Mouse (Mus musculus) adrenal gland, postnatal 14 days (tissue): ENCODE measurements around the gene Hes3. TPM values are rescaled to one million over a fixed set of nuclear protein-coding genes. Genes with fewer than 3 reads are reported as not detected.
A peak's percentile ranks its signal among the peaks of the same experiment; 100 is the strongest.

Source experiments
- DNase-seq: peaks from one replicate; pipeline ENCODE4 v3.0.0; 2021; ENCODE audit warnings: mixed read lengths
- long read RNA-seq, 2 experiments: library from polyadenylated mRNA; stranded (forward); transcript quantifications; one replicate each; pipeline ENCODE4 v2.0.0; 2021
- total RNA-seq: library from RNA; stranded (reverse); gene quantifications from 2 replicates; pipeline ENCODE4 v1.2.3, GENCODE M21; 2021

The Hes3 gene
- total RNA-seq: not detected in 2 replicates
- long read RNA-seq, experiment 1: 0 reads
- long read RNA-seq, experiment 2: 0 reads

GRCm38 (mm10) chr4:152291562-152291961 lies at the start of gene Hes3:
Hes3 (minus strand) TSS chr4:152291662.
- DNase-seq: no peak

GRCm38 (mm10) chr4:152340584-152341284 lies 49.3 kb upstream of the Hes3 start:
- DNase-seq: peak; percentile 69

GRCm38 (mm10) chr4:152339293-152339790 lies 47.9 kb upstream of the Hes3 start:
- DNase-seq: no peak

GRCm38 (mm10) chr4:152338419-152339292 lies 47.2 kb upstream of the Hes3 start, which contains the start of gene Chd5:
Chd5 (plus strand) TSS chr4:152338651.
- DNase-seq: peak; percentile 39

- DNase-seq: no peak
These were observed 46.3 kb upstream of the Hes3 start for GRCm38 (mm10) chr4:152337772-152338171.

GRCm38 (mm10) chr4:152333587-152333986 lies 42.1 kb upstream of the Hes3 start:
- DNase-seq: no peak

- peak; percentile 84 for DNase-seq
These were observed 41.5 kb upstream of the Hes3 start for GRCm38 (mm10) chr4:152332952-152333351.

- DNase-seq: peak; percentile 72
These were observed 37.2 kb upstream of the Hes3 start for GRCm38 (mm10) chr4:152328691-152329090.

- no peak for DNase-seq
These were observed 35.1 kb upstream of the Hes3 start for GRCm38 (mm10) chr4:152326543-152326942.

- DNase-seq: peak; percentile 95
These were observed 34.3 kb upstream of the Hes3 start, which contains the start of gene Rpl22 for GRCm38 (mm10) chr4:152325574-152326411. Rpl22 (plus strand) TSS chr4:152325742.

- DNase-seq: peak; percentile 19
These were observed 33.4 kb upstream of the Hes3 start for GRCm38 (mm10) chr4:152324641-152325562.

- no peak for DNase-seq
These were observed 30.0 kb upstream of the Hes3 start for GRCm38 (mm10) chr4:152321464-152321863.

GRCm38 (mm10) chr4:152318517-152319234 lies 27.2 kb upstream of the Hes3 start, which contains the start of gene Rnf207:
Rnf207 (minus strand) TSS chr4:152318993.
- peak; percentile 81 for DNase-seq

- no peak for DNase-seq
These were observed 26.2 kb upstream of the Hes3 start for GRCm38 (mm10) chr4:152317631-152318033.

- DNase-seq: no peak
These were observed 24.2 kb upstream of the Hes3 start for GRCm38 (mm10) chr4:152315498-152316213.

GRCm38 (mm10) chr4:152313934-152314333 lies 22.5 kb upstream of the Hes3 start:
- DNase-seq: peak; percentile 65

GRCm38 (mm10) chr4:152313211-152313632 lies 21.8 kb upstream of the Hes3 start:
- peak; percentile 47 for DNase-seq

GRCm38 (mm10) chr4:152312186-152312585 lies 20.7 kb upstream of the Hes3 start:
- DNase-seq: no peak

GRCm38 (mm10) chr4:152307542-152307941 lies 16.1 kb upstream of the Hes3 start:
- DNase-seq: peak; percentile 53
